Mouse (Mus musculus): ENCODE measurements around the gene Pld5. TPM values are rescaled to one million over a fixed set of nuclear protein-coding genes. Genes with fewer than 3 reads are reported as not detected.

The Pld5 gene
- total RNA-seq, 2 experiments from 2014 or later = 7.5 to 8.5 TPM

- intact Hi-C loops (cut with DNase I) = no loop called here
Observed at GRCm38 (mm10) chr1:176194727-176195126, 80.4 kb downstream of the Pld5 start.

GRCm38 (mm10) chr1:176183991-176184390 lies 91.1 kb downstream of the Pld5 start:
- intact Hi-C loops (cut with DNase I) = no loop called here
- DNase-seq (ENCODE audit: low spot score in 2 of 2) = no peak

More at GRCm38 (mm10) chr1:176194727-176195126, 80.4 kb downstream of the Pld5 start:
- DNase-seq (ENCODE audit: low spot score in 2 of 2) = no peak

GRCm38 (mm10) chr1:176174971-176175370 lies 100.1 kb downstream of the Pld5 start:
- intact Hi-C loops (cut with DNase I) = no loop called here
- DNase-seq (ENCODE audit: low spot score in 2 of 2) = no peak

GRCm38 (mm10) chr1:176167784-176168183 lies 107.3 kb downstream of the Pld5 start:
- intact Hi-C loops (cut with DNase I) = no loop called here
- DNase-seq (ENCODE audit: low spot score in 2 of 2) = no peak

- no peak for DNase-seq (ENCODE audit: low spot score in 2 of 2)
- intact Hi-C loops (cut with DNase I) = no loop called here
Observed at GRCm38 (mm10) chr1:176167114-176167513, 108.0 kb downstream of the Pld5 start.

- intact Hi-C loops (cut with DNase I) = no loop called here
- no peak for DNase-seq (ENCODE audit: low spot score in 2 of 2)
Observed at GRCm38 (mm10) chr1:176145306-176145705, 129.8 kb downstream of the Pld5 start.

GRCm38 (mm10) chr1:176134379-176134778 lies 140.7 kb downstream of the Pld5 start:
- DNase-seq (ENCODE audit: low spot score in 2 of 2) = no peak
- intact Hi-C loops (cut with DNase I) = no loop called here

- no peak for DNase-seq (ENCODE audit: low spot score in 2 of 2)
Observed at GRCm38 (mm10) chr1:176125771-176126170, 149.3 kb downstream of the Pld5 start.

GRCm38 (mm10) chr1:176124441-176124840 lies 150.7 kb downstream of the Pld5 start:
- intact Hi-C loops (cut with DNase I) = no loop called here

More at GRCm38 (mm10) chr1:176125771-176126170, 149.3 kb downstream of the Pld5 start:
- intact Hi-C loops (cut with DNase I) = no loop called here

GRCm38 (mm10) chr1:176123781-176124180 lies 151.3 kb downstream of the Pld5 start:
- intact Hi-C loops (cut with DNase I) = no loop called here
- no peak for DNase-seq (ENCODE audit: low spot score in 2 of 2)

More at GRCm38 (mm10) chr1:176124441-176124840, 150.7 kb downstream of the Pld5 start:
- no peak for DNase-seq (ENCODE audit: low spot score in 2 of 2)

GRCm38 (mm10) chr1:176115604-176116003 lies 159.5 kb downstream of the Pld5 start:
- intact Hi-C loops (cut with DNase I) = no loop called here
- DNase-seq (ENCODE audit: low spot score in 2 of 2) = no peak

GRCm38 (mm10) chr1:176098685-176099320 lies 176.3 kb downstream of the Pld5 start:
- DNase-seq (ENCODE audit: low spot score in 2 of 2) = peak; percentile 29 to 58
- intact Hi-C loops (cut with DNase I) = no loop called here

GRCm38 (mm10) chr1:176092119-176092518 lies 183.0 kb downstream of the Pld5 start:
- intact Hi-C loops (cut with DNase I) = no loop called here
- DNase-seq (ENCODE audit: low spot score in 2 of 2) = no peak

- DNase-seq (ENCODE audit: low spot score in 2 of 2) = peak in 1 of 2 experiments; percentile 23
- intact Hi-C loops (cut with DNase I) = no loop called here
Observed at GRCm38 (mm10) chr1:176089382-176089781, 185.7 kb downstream of the Pld5 start.

GRCm38 (mm10) chr1:176085952-176086648 lies 189.0 kb downstream of the Pld5 start:
- DNase-seq (ENCODE audit: low spot score in 2 of 2) = no peak
- intact Hi-C loops (cut with DNase I) = no loop called here

GRCm38 (mm10) chr1:176082306-176082705 lies 192.8 kb downstream of the Pld5 start:
- intact Hi-C loops (cut with DNase I) = no loop called here
- no peak for DNase-seq (ENCODE audit: low spot score in 2 of 2)

- intact Hi-C loops (cut with DNase I) = no loop called here
- DNase-seq (ENCODE audit: low spot score in 2 of 2) = no peak
Observed at GRCm38 (mm10) chr1:176080969-176081368, 194.1 kb downstream of the Pld5 start.

GRCm38 (mm10) chr1:176078410-176078809 lies 196.7 kb downstream of the Pld5 start:
- no peak for DNase-seq (ENCODE audit: low spot score in 2 of 2)
- intact Hi-C loops (cut with DNase I) = no loop called here

GRCm38 (mm10) chr1:176076799-176077198 lies 198.3 kb downstream of the Pld5 start:
- intact Hi-C loops (cut with DNase I) = no loop called here
- DNase-seq (ENCODE audit: low spot score in 2 of 2) = no peak

GRCm38 (mm10) chr1:176075810-176076209 lies 199.3 kb downstream of the Pld5 start:
- intact Hi-C loops (cut with DNase I) = no loop called here

GRCm38 (mm10) chr1:176075409-176075808 lies 199.7 kb downstream of the Pld5 start:
- intact Hi-C loops (cut with DNase I) = no loop called here
- peak; percentile 8 to 38 for DNase-seq (ENCODE audit: low spot score in 2 of 2)

More at GRCm38 (mm10) chr1:176075810-176076209, 199.3 kb downstream of the Pld5 start:
- no peak for DNase-seq (ENCODE audit: low spot score in 2 of 2)
